Mouse (Mus musculus): Measurements from ENCODE around the gene Epm2aip1.

The Epm2aip1 gene

DNA sequence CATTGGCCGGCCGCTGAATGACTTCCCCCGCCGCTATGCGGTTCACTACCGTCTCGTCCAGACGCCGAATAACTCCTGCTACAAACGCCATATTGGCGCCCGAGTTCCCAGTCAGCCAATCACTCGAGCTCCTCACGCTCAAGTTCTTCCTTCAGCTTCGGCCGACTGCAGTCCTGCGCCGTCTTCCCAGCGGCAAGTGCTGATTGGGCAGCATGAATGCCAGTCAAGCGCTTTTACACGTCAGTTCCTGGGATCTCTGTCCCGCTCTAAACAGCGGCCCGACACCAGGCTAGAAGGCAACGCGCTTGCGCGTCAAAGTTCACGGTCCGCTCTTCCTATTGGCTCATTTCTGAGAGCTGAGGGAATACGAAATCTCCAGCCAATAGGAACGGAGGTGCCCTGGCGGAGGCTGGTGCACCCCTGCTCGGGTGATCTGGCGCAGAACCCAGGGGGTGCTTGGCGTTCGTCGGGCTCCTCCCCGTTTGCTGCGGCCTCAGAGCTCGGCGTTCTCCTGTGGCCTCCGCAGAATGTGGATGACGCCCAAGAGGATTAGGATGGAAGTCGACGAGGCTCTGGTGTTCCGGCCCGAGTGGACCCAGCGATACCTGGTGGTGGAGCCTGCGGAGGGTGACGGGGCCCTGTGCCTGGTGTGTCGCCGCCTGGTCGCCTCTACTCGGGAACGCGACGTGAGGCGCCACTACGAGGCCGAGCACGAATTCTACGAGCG is at the start of gene Epm2aip1, which contains the start of gene Mlh1:
Gene Epm2aip1 (plus strand): TSS at position 496 of the 727 bp plus-strand sequence.
Gene Mlh1 (minus strand): TSS at position 358 of the 727 bp plus-strand sequence.
- DNase-seq: peak; percentile 100

DNA sequence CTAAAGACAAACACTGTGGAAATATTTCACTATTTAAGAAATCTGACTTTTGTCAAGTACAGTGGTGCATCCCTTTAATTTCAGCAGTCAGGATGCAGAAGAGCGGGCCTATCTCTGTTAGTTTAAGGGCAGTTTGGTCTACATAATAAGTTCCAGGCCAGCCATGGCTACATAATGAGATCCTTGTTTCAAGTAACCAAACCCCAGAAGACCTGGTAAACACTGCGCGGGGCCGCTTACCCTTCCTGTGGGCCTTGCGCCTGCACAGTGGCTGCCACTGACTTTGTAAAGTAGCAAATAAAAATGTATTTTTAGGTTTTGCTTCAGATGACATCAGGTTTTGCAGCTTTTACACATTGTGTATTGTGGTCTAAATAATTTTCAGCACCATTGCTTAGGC is 48.3 kb upstream of the Epm2aip1 start:
- DNase-seq: no peak

DNA sequence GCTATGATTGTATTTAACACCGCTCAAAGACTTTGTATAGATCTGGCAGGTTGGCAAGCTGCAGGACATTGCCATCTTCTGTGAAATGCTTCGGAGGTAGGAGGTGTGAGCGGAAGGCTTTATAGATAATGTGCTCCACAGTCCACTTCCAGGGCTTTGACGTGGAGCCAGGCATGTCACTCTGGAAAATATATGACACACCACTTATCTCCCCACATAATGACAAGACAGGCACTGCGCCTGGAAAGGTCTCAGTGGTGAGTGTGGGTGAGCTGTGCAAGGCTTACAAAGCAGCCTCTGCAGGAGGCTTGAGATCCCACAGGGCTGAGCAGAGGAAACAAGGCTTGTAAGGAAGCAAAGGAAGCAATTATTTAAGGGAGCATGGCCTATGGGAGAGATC is 43.3 kb upstream of the Epm2aip1 start:
- no peak for DNase-seq

DNA sequence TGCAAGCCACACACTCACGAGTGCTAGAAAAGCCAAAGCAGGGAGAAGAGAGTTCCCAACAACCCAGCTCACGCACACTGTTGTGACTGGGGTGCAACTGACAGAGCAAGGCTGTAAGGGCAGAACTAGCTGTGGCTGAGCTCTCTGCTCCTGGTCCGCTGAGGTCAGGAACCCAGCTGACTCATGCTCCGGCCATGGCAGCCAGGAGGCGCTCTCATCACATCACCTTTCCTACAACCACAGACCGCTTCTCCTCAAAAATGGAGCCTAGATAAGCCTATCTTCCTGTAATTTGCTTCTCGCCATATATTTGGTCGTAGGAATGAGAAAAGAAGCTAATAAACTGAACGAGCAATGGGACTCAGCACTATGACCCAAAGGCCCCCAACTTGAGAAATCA is 37.0 kb upstream of the Epm2aip1 start:
- DNase-seq: no peak

DNA sequence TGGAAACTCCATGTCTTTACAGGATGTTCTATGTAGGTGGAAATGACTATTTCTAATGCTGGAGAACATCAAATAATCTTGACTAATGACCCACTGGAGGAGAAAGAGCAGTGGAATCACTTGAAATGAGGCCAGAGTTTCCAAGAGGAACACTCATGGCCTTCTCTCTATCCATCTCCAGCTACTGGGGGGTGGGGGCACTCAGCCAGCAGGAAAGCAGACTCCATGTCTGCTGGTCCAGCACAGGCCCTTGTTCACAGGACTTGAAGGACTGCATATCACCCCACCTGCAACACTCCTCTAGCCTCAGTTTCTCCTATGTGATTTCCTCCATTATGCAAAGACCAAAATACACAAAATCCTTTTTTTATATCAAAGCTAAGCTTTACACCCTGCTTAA is 34.0 kb upstream of the Epm2aip1 start:
- DNase-seq: no peak

DNA sequence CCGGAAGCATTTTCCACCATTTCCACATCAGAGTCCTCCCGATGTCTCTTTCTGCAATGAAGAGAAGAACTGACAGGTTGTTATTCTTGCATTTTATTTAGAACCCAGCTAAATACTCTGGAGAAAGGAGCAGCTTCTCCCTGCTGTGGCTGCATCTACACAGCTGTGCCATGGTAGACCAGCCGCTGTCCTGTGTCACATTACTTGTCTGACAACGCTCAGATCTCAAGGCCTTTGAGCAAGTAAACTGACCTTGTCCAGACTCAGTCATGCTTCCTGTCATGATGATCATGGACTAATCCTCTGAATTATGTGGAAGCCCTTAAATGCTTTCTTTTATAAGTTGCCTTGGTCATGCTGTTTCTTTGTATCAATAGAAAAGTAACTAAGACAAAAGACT is 31.9 kb upstream of the Epm2aip1 start:
- no peak for DNase-seq

DNA sequence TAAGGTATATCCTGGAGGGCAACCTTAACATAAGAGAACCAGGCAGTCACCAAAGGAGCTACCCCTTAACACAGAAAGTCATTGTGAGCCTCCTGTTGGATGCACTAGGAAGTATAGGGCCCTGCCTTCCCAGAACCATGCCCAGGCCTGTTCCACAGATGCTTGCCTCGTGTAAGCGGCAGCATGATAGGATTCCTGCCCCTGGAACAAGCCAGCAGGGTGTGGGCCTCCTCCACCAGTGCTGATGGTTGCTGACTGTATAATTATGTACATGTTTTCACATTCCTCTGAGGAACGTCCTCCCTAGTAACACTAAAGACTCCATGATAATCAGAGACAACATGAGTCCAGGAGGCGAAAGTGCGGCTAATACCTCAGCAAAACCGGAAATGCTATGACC is 28.3 kb upstream of the Epm2aip1 start:
- no peak for DNase-seq

DNA sequence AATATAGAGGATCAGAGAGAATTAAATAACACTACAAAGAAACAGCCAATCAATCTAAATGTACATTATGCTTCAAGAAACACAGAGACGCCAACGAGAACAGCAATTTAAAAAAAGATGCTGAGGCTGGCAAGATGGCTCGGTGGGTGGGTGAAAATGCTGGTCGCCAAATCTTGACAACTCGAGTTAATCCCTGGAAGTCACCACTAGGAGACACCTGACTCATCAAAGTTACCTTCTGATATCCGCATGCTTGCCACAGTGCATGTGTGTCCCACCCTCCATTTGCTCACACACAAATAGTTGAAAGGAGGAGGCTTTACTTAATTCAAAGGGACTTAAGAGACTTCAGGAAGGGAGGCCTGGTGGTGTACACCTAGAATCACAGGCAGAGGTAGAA is 26.2 kb upstream of the Epm2aip1 start:
- no peak for DNase-seq

DNA sequence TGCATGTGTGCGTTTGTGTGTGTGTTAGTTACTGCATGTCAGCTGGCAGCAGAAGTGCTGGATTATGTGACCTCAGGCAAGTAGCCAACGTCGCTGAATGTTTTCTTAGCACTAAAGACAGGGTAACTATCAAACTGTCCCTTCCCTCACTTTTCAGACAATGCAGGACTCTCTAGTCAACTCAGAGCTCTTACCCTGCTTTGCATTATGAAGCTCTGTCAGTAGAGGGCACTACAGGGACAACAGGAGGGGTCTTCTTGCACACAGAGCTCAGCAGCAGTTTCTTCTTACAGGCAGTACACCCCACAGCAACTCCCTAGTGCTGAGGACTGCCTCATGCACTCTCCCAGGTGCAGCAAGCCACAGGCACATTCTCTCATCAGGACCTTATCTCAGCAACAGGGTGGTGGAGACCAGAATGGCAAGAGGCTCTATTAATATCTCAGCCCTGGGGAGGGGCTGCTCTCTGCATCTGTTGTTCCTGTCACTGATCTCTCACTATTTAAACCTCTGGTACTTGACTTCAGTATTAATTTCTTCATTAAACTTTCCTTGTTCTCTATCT is 24.0 kb upstream of the Epm2aip1 start:
- DNase-seq: peak; percentile 41

DNA sequence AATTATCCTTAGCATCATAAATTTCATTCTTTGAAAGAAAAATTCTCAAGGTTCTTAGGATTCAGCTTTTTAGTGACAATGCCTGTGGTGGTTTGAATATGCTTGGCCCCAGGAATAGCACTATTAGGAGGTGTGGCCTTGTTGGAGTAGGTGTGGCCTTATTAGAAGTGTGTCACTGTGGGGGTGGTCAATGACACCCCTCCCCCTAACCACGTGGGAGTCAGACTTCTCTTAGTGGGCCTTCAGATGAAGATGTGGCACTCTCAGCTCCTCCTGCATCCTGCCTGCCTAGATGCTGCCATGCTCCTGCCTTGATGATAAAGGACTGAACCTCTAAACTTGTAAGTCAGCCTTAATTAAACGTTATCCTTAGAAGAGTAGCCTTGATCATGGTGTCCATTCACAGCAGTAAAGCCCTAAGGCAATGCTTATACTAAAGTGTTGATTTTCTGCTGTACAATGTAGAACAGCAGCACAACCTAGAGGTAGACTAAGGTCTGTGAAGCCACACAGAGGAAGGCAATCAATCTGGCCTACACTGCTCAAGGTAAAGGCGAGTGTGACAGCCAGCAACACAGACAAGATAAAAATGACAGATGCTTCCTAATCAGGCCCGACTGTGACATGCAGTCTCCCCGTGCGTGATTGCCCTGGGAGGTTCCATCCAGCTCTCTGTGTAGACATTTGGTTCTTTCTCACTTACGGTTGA is 19.4 kb upstream of the Epm2aip1 start:
- DNase-seq: no peak

DNA sequence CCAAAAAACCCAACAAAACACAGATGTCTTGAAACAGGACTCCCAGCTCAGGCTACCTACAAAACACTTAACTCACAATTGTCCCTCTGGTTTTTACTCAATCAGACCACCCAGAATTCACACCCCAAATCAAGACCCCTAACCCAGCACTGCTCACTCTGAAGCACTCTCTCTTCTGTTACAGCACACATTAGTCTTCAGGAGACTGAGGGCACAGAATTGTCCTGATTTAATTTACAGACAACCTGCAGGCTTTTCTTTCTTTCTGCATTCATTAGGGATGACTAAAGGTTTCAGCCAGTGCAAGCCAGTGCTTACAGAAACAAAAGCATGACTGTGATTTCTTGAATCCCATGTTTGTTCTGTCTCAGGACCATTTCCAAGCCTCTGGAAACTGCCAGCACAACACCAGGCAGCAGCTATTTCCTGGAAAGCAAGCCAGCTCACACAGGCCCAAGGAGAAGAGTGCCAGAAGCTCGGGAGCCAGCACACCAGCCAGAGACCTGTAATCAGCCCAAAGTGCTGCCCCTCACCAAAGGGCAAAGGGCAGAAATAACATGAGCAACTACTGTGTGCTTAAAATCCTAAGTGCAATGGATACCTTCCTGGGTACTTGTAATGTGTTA is 11.3 kb upstream of the Epm2aip1 start:
- peak; percentile 32 for DNase-seq

DNA sequence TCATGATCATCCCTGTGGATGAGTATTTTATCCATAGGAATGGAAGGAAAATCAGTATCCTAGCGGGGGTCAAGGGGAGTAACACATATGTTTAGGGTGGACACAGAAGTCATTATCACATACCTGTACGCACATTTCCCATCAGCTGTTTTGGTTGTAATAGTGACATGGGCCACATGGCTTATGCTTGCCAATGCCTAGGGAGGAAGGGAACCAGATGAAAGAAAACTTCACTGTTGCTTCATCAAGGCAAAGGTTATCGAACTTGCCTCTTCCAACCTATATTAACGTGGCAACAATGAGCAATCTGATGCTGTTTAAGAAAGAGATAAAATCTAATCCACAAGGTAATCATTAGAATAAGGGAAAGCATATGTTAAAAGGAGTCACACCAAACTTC is 10.4 kb upstream of the Epm2aip1 start:
- no peak for DNase-seq

DNA sequence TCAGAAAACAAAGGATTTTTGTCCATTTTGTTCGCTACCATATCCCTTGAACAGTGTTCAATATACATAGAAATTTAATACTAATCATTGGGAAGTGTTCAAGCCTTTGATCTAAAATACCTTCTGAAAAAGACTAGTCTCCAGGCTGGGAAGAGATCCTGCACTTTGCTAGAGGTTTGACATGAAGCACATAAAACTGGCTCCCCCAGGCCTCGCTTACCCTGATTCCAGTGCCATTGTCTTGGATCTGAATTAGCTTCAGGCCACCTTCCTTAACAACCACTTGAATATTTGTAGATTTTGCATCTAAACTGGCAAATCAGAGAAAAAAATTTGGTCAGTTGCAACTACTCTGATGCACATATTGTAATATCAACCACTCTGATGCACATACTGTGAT is 3.7 kb upstream of the Epm2aip1 start:
- no peak for DNase-seq

DNA sequence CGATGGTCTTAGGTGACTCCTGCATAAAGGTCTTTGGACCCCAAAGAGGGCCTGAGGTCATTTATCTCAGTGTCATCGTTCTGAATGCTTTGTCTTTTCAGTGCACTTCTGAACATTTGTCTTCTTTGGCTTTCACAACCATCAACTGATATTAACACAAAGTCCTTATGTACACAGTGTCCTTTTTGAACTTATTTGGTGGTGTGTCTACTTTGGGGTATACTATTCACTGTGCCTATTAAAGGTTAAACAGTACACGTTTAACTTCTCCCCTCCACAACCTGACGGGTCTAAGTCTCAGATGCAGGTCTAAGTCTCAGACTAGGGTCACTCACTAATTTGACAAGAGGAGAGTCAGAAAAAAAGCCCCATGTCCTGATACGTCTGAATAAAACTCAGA is 1.1 kb upstream of the Epm2aip1 start:
- no peak for DNase-seq

DNA sequence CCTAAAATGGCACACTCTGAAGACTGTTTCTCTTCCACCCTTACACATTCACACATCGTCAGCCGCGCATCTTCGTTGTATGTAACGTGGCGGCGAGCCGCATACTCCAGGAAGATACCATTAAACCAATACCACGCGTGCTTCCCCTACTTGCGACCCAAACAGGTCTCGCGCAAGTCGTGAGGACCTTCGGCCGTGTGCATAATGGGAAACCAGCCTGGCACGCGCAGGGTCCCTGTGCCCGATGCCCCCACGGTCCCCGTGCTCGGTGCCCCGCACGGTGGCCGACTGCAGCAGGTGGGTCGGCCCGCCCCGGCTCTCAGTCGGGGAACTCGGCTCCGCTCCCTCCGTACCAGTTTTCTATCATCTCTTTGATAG is 684 bp upstream of the Epm2aip1 start:
- DNase-seq: no peak

DNA sequence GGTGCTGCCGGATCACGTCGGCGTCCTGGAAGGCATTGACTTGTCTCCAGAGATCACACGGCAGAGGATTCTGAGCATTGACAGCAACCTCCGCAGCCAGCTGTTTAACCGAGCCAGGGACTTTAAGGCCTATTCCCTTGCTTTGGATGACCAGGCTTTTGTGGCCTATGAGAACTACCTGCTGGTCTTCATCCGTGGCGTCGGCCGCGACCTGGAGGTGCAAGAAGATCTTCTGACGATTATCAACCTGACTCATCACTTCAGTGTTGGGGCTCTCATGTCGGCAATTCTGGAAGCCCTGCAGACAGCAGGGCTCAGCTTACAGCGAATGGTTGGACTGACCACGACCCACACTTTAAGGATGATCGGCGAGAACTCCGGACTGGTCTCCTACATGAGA is 627 bp downstream of the Epm2aip1 start:
- DNase-seq: no peak

DNA sequence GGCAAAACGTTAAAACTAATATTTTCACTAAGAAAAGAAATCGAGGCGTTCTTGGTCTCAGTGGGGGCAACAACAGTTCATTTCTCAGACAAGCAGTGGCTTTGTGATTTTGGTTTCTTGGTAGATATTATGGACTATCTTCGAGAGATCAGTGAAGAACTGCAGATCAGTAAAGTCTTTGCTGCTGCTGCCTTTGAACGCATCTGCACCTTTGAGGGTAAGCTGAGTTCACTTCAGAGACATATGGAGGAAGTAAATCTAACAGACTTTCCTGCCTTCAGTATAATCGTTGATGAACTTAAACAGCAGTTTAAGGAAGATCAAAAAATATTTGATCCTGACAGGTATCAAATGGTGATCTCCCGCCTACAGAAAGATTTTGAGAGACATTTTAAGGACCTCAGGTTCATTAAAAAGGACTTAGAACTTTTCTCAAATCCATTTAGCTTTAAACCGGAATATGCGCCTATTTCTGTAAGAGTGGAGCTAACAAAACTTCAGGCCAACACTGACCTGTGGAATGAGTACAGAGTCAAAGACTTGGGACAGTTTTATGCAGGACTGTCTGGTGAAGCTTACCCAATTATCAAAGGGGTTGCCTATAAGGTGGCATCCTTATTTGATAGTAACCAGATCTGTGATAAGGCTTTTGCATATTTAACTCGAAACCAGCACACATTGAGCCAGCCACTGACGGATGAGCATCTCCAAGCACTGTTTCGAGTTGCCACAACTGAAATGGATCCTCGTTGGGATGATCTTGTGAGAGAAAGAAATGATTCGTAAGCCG is 1.5 kb downstream of the Epm2aip1 start:
- DNase-seq: no peak

DNA sequence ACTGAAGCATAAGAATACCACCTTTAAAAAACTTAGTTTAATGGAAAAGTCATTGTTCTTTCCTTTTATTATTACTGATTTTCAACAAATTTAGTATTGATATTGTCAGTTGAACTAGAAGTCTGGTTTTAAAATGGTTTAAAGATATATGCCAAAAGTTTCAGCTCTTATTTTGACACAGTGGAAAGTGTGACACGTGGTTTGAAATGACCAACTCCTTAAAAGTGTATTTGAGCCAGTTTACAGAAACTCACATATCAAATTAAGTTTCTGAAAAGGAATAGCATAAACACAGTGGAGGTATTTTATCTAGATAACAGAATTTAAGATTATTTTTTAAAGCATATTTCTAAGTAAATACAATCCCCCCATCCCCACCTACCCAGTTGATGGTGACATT is 2.2 kb downstream of the Epm2aip1 start:
- no peak for DNase-seq

DNA sequence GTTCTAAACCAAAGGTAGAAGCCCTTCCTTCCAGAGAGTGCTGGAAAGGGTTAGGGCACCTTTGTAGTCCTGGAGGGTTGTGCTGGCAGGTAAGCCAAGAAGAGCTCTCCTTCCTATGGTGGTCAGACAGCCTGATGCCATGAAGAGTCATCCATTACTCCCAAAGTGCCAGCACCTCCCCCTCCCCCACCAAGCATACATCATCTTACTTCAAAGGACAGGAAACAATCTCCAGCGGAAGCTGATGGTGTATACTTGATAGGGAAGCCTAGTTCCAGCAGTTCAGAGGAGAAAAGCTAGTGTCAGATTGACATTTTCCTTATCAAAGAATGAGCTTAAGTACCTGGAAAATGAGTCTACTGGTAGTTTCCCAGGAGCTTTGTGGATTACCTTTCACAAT is 3.4 kb downstream of the Epm2aip1 start:
- peak; percentile 23 for DNase-seq

DNA sequence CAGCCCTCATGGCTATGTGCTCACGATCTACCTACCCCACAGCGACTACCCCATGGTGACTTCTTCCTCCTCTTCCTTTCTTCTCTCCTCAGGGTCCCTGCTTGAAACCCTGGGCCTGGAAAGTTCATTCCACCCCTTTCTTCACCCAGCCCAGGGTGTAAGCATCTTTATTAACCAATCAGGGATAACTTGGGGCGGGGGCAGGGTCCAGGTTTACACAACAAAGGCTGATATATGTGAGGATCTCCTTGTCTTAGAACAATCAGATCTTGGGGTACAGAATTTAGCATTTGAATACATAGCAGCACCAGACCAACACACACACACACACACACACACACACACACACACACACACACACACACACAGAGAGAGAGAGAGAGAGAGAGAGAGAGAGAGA is 13.3 kb downstream of the Epm2aip1 start:
- no peak for DNase-seq

DNA sequence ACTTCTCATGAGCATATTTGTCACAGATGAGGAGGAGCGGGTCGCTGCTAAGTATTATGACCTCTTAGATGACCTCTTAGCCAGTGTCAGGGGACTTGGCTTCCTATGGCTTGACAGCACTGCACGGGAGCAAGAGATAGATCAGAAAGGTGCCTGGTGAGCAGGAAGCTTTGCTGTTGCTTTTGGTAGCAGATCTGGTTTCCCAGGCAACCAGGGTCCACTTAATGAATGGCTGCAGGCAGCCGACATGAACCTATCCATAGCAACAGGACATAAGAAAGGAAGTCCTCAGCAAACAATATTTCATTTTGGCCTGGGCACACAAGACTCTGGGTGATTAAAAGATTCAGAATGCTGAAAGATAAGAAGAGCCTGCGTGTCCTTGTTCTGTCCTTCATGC is 13.9 kb downstream of the Epm2aip1 start:
- DNase-seq: no peak

DNA sequence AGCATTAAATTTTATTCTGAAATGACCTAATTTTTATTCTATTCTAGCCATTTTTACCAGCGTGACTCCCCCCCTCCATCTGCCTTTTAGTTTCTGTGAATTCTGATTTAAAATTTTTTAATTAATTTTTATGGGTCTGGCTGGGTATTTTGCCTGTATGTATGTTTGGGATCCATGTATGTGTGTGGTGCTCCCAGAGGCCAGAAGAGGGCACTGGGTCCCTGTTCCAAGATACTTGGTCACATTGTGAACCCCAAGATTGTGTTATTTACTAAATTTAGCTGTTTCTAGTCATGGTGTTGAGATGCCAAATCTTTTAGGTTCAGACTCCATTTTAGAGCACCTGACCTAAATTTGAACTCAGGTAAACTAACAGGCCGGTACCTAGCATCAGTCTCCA is 14.7 kb downstream of the Epm2aip1 start:
- DNase-seq: no peak

DNA sequence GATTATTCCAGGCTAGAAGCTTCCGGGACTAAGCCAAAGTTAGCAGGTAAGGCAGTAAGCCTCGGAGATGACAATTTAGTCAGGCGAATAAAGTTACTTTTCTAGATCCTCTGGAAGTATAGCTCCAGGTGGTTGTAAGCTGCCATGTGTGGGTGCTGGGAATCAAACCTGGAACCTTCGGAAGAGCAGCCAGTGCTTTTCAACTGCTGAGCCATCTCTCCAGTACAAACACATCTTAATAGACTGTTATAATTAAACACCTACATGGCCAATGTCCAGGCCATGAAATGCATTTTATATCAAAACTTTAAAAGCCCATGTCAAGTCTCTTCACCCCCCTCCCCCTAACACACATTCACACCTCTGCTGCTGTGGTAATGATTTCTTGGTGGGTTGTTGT is 16.2 kb downstream of the Epm2aip1 start:
- no peak for DNase-seq

Data from lung, postnatal 14 days (tissue).